Mouse (Mus musculus): ENCODE measurements around the gene Chst14. TPM values are rescaled to one million over a fixed set of nuclear protein-coding genes. Genes with fewer than 3 reads are reported as not detected.

Chst14 gene
- total and polyA plus RNA-seq, 3 experiments = 4.7 to 8.4 (median 5.1) TPM

- TF ChIP-seq CHD1 (IDR thresholded peaks at IDR 0.05; ENCODE audit: low read depth, low read length) (no peak), ZKSCAN1 (IDR thresholded peaks at IDR 0.05; ENCODE audit: borderline replicate concordance, low read depth, low read length) (no peak), MAFK (IDR thresholded peaks at IDR 0.05; ENCODE audit: insufficient replicate concordance, low read length) (no peak), RAD21 (IDR thresholded peaks at IDR 0.05; ENCODE audit: low read depth, low read length) (peak; percentile 68), MAX (IDR thresholded peaks at IDR 0.05; ENCODE audit: low read length) (no peak), USF1 (IDR thresholded peaks at IDR 0.05; ENCODE audit: low read depth, low read length) (no peak), POLR2A (IDR thresholded peaks at IDR 0.05; ENCODE audit: low read depth, low read length) (peak; percentile 49), TBP (conservative IDR thresholded peaks at IDR 0.05; ENCODE audit: low read depth, low read length) (no peak), CTCF (conservative IDR thresholded peaks at IDR 0.05 in 1 of 2, IDR thresholded peaks at IDR 0.05 in 1 of 2; ENCODE audit: low read depth in 2 of 2, low read length in 2 of 2) (peak in 1 of 2 experiments; percentile 84; a peak in 2 of 4 replicates)
These were observed 50.1 kb downstream of the Chst14 start (continued) for GRCm38 (mm10) chr2:118976282-118976929.

- peaks cover 42% of the 10 kb centered on the region for H3K27me3 ChIP-seq (replicated peaks)
- peaks cover 3 to 23% of the 10 kb centered on the region in 2 experiments; a peak in 3 of 4 replicates for H3K4me1 ChIP-seq (ENCODE audit: control insufficient read depth in 1 of 2, insufficient read depth in 2 of 2)
- no peaks in the 10 kb centered on the region for H3K9me3 ChIP-seq (replicated peaks; ENCODE audit: low read length)
- dilution Hi-C loops (cut with MboI; ENCODE audit: extremely low pct_ligation_motif_present, extremely low pct_unique_long_range_greater_than_20kb, low sequenced_read_pairs) (no loop called here), in situ Hi-C loops (cut with MboI; ENCODE audit: low pct_ligation_motif_present, low pct_unique_long_range_greater_than_20kb, low sequenced_read_pairs) (loop anchor here (5.0 to 10.0 kb wide), 3 partner anchors 65 to 212 kb away; partner anchors contain the start of gene Ccdc9b)
- no peak overlapping the region for H3K9ac ChIP-seq (ENCODE audit: insufficient read depth, low read depth)
- TF ChIP-seq MAZ (IDR thresholded peaks at IDR 0.05; ENCODE audit: low read depth, low read length) (no peak), ZMIZ1 (IDR thresholded peaks at IDR 0.05; ENCODE audit: low read depth, low read length) (no peak), IRF4 (IDR thresholded peaks at IDR 0.05; ENCODE audit: low read depth, low read length) (no peak), ZKSCAN1 (IDR thresholded peaks at IDR 0.05; ENCODE audit: borderline replicate concordance, low read depth, low read length) (no peak), RAD21 (IDR thresholded peaks at IDR 0.05; ENCODE audit: low read depth, low read length) (no peak), E2F4 (IDR thresholded peaks at IDR 0.05; ENCODE audit: insufficient replicate concordance, low read depth, low read length) (no peak), CTCF (conservative IDR thresholded peaks at IDR 0.05 in 1 of 2, IDR thresholded peaks at IDR 0.05 in 1 of 2; ENCODE audit: low read depth in 2 of 2, low read length in 2 of 2) (no peak), GABPA (IDR thresholded peaks at IDR 0.05; ENCODE audit: insufficient replicate concordance, low read depth, low read length) (no peak), MAFK (IDR thresholded peaks at IDR 0.05; ENCODE audit: insufficient replicate concordance, low read length) (no peak), ETS1 (conservative IDR thresholded peaks at IDR 0.05; ENCODE audit: low read depth, low read length) (no peak), EP300 (IDR thresholded peaks at IDR 0.05; ENCODE audit: low read length) (no peak)
- H3K27ac ChIP-seq (ENCODE audit: insufficient read depth, low read depth) = no peak overlapping the region
- no peak overlapping the region for H3K4me2 ChIP-seq (ENCODE audit: insufficient read depth, low read depth, poor library complexity, severe bottlenecking)
- no peak for DNase-seq (ENCODE audit: extremely low read depth)
- H3K36me3 ChIP-seq (replicated peaks in 1 of 2; ENCODE audit: control insufficient read depth in 1 of 2, insufficient read depth in 1 of 2, low read length in 1 of 2) = no peaks in the 10 kb centered on the region
- H3K4me3 ChIP-seq (replicated peaks in 1 of 3; ENCODE audit: low read depth in 2 of 3, low read length in 2 of 3, poor library complexity in 1 of 3) = no peak overlapping the region
- no peaks in the 10 kb centered on the region for H3K79me2 ChIP-seq (replicated peaks; ENCODE audit: control insufficient read depth, extremely low read depth, insufficient read depth, poor library complexity, severe bottlenecking)
These were observed 50.6 kb downstream of the Chst14 start for GRCm38 (mm10) chr2:118976941-118977340.

- no peak for TF ChIP-seq ZC3H11A (IDR thresholded peaks at IDR 0.05; ENCODE audit: low read depth, low read length)
- peak; percentile 22 to 59; a peak in 2 of 4 replicates for TF ChIP-seq CTCF (conservative IDR thresholded peaks at IDR 0.05 in 1 of 2, IDR thresholded peaks at IDR 0.05 in 1 of 2; ENCODE audit: low read depth in 2 of 2, low read length in 2 of 2)
- no peak for TF ChIP-seq TBP (conservative IDR thresholded peaks at IDR 0.05; ENCODE audit: low read depth, low read length)
- TF ChIP-seq IRF4 (IDR thresholded peaks at IDR 0.05; ENCODE audit: low read depth, low read length) = no peak
- TF ChIP-seq ZMIZ1 (IDR thresholded peaks at IDR 0.05; ENCODE audit: low read depth, low read length) = no peak
- no peak for TF ChIP-seq E2F4 (IDR thresholded peaks at IDR 0.05; ENCODE audit: insufficient replicate concordance, low read depth, low read length)
- TF ChIP-seq SMC3 (IDR thresholded peaks at IDR 0.05; ENCODE audit: low read depth, low read length) = peak; percentile 40
- TF ChIP-seq KAT2A (IDR thresholded peaks at IDR 0.05; ENCODE audit: insufficient replicate concordance, low read length) = no peak
- peak; percentile 64 for TF ChIP-seq RAD21 (IDR thresholded peaks at IDR 0.05; ENCODE audit: low read depth, low read length)
- H3K4me1 ChIP-seq (ENCODE audit: control insufficient read depth in 1 of 2, insufficient read depth in 2 of 2) = peaks cover 3 to 19% of the 10 kb centered on the region in 2 experiments; a peak in 3 of 4 replicates
- H3K27me3 ChIP-seq (replicated peaks) = peaks cover 42% of the 10 kb centered on the region
- in situ Hi-C loops (cut with MboI; ENCODE audit: low pct_ligation_motif_present, low pct_unique_long_range_greater_than_20kb, low sequenced_read_pairs) (loop anchor here (5.0 to 10.0 kb wide), 3 partner anchors 66 to 213 kb away; partner anchors contain the start of gene Ccdc9b), dilution Hi-C loops (cut with MboI; ENCODE audit: extremely low pct_ligation_motif_present, extremely low pct_unique_long_range_greater_than_20kb, low sequenced_read_pairs) (no loop called here)
- H3K36me3 ChIP-seq (replicated peaks in 1 of 2; ENCODE audit: control insufficient read depth in 1 of 2, insufficient read depth in 1 of 2, low read length in 1 of 2) = no peaks in the 10 kb centered on the region
- peak; percentile 45 for DNase-seq (ENCODE audit: extremely low read depth)
- no peaks in the 10 kb centered on the region for H3K79me2 ChIP-seq (replicated peaks; ENCODE audit: control insufficient read depth, extremely low read depth, insufficient read depth, poor library complexity, severe bottlenecking)
- H3K9me3 ChIP-seq (replicated peaks; ENCODE audit: low read length) = peaks cover 5% of the 10 kb centered on the region
- H3K27ac ChIP-seq (ENCODE audit: insufficient read depth, low read depth) = no peak overlapping the region
- no peak overlapping the region for H3K9ac ChIP-seq (ENCODE audit: insufficient read depth, low read depth)
- H3K4me3 ChIP-seq (replicated peaks in 1 of 3; ENCODE audit: low read depth in 2 of 3, low read length in 2 of 3, poor library complexity in 1 of 3) = no peak overlapping the region
- no peak overlapping the region for H3K4me2 ChIP-seq (ENCODE audit: insufficient read depth, low read depth, poor library complexity, severe bottlenecking)
These were observed 51.8 kb downstream of the Chst14 start for GRCm38 (mm10) chr2:118978064-118978463.

Measured in CH12.LX (cell line).